Mouse (Mus musculus) urinary bladder, adult 2 months (tissue): ENCODE measurements around the gene Sytl3. TPM values are rescaled to one million over a fixed set of nuclear protein-coding genes. Genes with fewer than 3 reads are reported as not detected.
"Not testable (repeated sequence)": the region's sequence is repeated elsewhere in the genome, so short reads cannot be mapped to it uniquely, and the experiment has no call there.

Experiments used
- DNase-seq: peaks from one replicate; pipeline ENCODE4 v3.0.0; 2022; ENCODE audit warnings: low spot score
- polyA plus RNA-seq: library from polyadenylated mRNA; depleted of rRNA; stranded (reverse); fragments of >200 nt; gene quantifications from 2 replicates; pipeline ENCODE4 v1.2.3, GENCODE M21; 2012; rRNA removed

The Sytl3 gene
- 4.9 and 5.3 TPM in 2 replicates for polyA plus RNA-seq

- not testable (repeated sequence) for DNase-seq
These were observed at the start of gene Sytl3 for GRCm38 (mm10) chr17:6658801-6659200. Gene Sytl3 (plus strand): TSS chr17:6659093.

GRCm38 (mm10) chr17:6613524-6613923 lies 45.4 kb upstream of the Sytl3 start:
- not testable (repeated sequence) for DNase-seq

- not testable (repeated sequence) for DNase-seq
These were observed 44.6 kb upstream of the Sytl3 start for GRCm38 (mm10) chr17:6614316-6614715.

- DNase-seq: not testable (repeated sequence)
These were observed 42.2 kb upstream of the Sytl3 start for GRCm38 (mm10) chr17:6616731-6617130.

GRCm38 (mm10) chr17:6617689-6618400 lies 41.0 kb upstream of the Sytl3 start:
- not testable (repeated sequence) for DNase-seq

GRCm38 (mm10) chr17:6619271-6619670 lies 39.6 kb upstream of the Sytl3 start:
- not testable (repeated sequence) for DNase-seq

GRCm38 (mm10) chr17:6620035-6620434 lies 38.9 kb upstream of the Sytl3 start:
- not testable (repeated sequence) for DNase-seq

- DNase-seq: not testable (repeated sequence)
These were observed 38.0 kb upstream of the Sytl3 start for GRCm38 (mm10) chr17:6620730-6621451.

- not testable (repeated sequence) for DNase-seq
These were observed 36.9 kb upstream of the Sytl3 start for GRCm38 (mm10) chr17:6621976-6622375.

GRCm38 (mm10) chr17:6624926-6625558 lies 33.9 kb upstream of the Sytl3 start:
- not testable (repeated sequence) for DNase-seq

GRCm38 (mm10) chr17:6630398-6630797 lies 28.5 kb upstream of the Sytl3 start:
- not testable (repeated sequence) for DNase-seq

GRCm38 (mm10) chr17:6632850-6633249 lies 26.0 kb upstream of the Sytl3 start:
- DNase-seq: not testable (repeated sequence)

GRCm38 (mm10) chr17:6635781-6636180 lies 23.1 kb upstream of the Sytl3 start:
- not testable (repeated sequence) for DNase-seq

GRCm38 (mm10) chr17:6636861-6637260 lies 22.0 kb upstream of the Sytl3 start:
- DNase-seq: no peak

- not testable (repeated sequence) for DNase-seq
These were observed 21.5 kb upstream of the Sytl3 start for GRCm38 (mm10) chr17:6637434-6637833.

- DNase-seq: not testable (repeated sequence)
These were observed 20.4 kb upstream of the Sytl3 start for GRCm38 (mm10) chr17:6638444-6638843.

- DNase-seq: not testable (repeated sequence)
These were observed 19.4 kb upstream of the Sytl3 start for GRCm38 (mm10) chr17:6639486-6639885.

GRCm38 (mm10) chr17:6640044-6640637 lies 18.8 kb upstream of the Sytl3 start:
- not testable (repeated sequence) for DNase-seq

- not testable (repeated sequence) for DNase-seq
These were observed 18.0 kb upstream of the Sytl3 start for GRCm38 (mm10) chr17:6640771-6641429.

GRCm38 (mm10) chr17:6644210-6644609 lies 14.7 kb upstream of the Sytl3 start:
- DNase-seq: not testable (repeated sequence)

GRCm38 (mm10) chr17:6644673-6645072 lies 14.2 kb upstream of the Sytl3 start:
- not testable (repeated sequence) for DNase-seq
